Comparison of ENCODE assay signal across 33 mouse cellular contexts in genomic region chr5:112963495-112963894, GRCm38 (mm10).
"Had no signal": no experiment of that assay in that cellular context is flagged by ENCODE, and none has a peak within 500 bp of the region (broad histone marks: within the 10 kb centered on the region; RNA-seq: fewer than 3 reads in every experiment).

No protein-coding gene starts in this region.

- H3K36me3 ChIP-seq: heart, embryonic 13.5 days; heart, embryonic 15.5 days; hindbrain, embryonic 10.5 days; hindbrain, embryonic 12.5 days; hindbrain, embryonic 13.5 days; hindbrain, embryonic 15.5 days; intestine, embryonic 15.5 days; kidney, embryonic 15.5 days had no signal

- DNase-seq: heart, postnatal 10 days; heart, postnatal 14 days; heart, postnatal 36 days; heart, postnatal 4 days; kidney, adult 11 months; kidney, adult 18-20 months; kidney, adult 2 months; kidney, adult 8-10 months; kidney, adult 9 months; kidney, postnatal 10 days; kidney, postnatal 14 days; kidney, postnatal 25 days; kidney, postnatal 36 days; kidney, postnatal 4 days; layer of hippocampus, adult 9-11 months; layer of hippocampus, postnatal 36 days had no signal

- ATAC-seq: hindbrain, embryonic 16.5 days; hindbrain, postnatal 0 days; inflammation-experienced regulatory T-cells, adult 6 months; intestine, embryonic 15.5 days; intestine, embryonic 16.5 days; intestine, postnatal 0 days had no signal

- H3K27me3 ChIP-seq: heart, embryonic 13.5 days; heart, embryonic 15.5 days; hindbrain, embryonic 12.5 days; hindbrain, embryonic 15.5 days; intestine, embryonic 15.5 days; kidney, embryonic 15.5 days had no signal

- H3K9ac ChIP-seq: heart, embryonic 13.5 days; heart, embryonic 15.5 days; hindbrain, embryonic 12.5 days; hindbrain, embryonic 13.5 days; hindbrain, embryonic 14.5 days; hindbrain, embryonic 15.5 days; intestine, embryonic 15.5 days; kidney, embryonic 15.5 days had no signal

- H3K4me2 ChIP-seq: heart, embryonic 13.5 days; heart, embryonic 15.5 days; hindbrain, embryonic 12.5 days; hindbrain, embryonic 13.5 days; hindbrain, embryonic 14.5 days; hindbrain, embryonic 15.5 days; intestine, embryonic 15.5 days; kidney, embryonic 15.5 days had no signal

- H3K9me3 ChIP-seq: heart, embryonic 13.5 days; heart, embryonic 15.5 days; hindbrain, embryonic 10.5 days; hindbrain, embryonic 12.5 days; hindbrain, embryonic 13.5 days; hindbrain, embryonic 15.5 days; intestine, embryonic 15.5 days; kidney, embryonic 15.5 days had no signal

- H3K4me3 ChIP-seq: heart, embryonic 13.5 days; heart, embryonic 15.5 days; hindbrain, embryonic 10.5 days; hindbrain, embryonic 12.5 days; hindbrain, embryonic 13.5 days; hindbrain, embryonic 15.5 days; intestine, embryonic 15.5 days; kidney, embryonic 15.5 days; layer of hippocampus, adult 2 months; left cerebral cortex, adult 2 months had no signal

- H3K27ac ChIP-seq: heart, embryonic 13.5 days; heart, embryonic 15.5 days; hindbrain, embryonic 10.5 days; hindbrain, embryonic 12.5 days; hindbrain, embryonic 13.5 days; hindbrain, embryonic 14.5 days; hindbrain, embryonic 15.5 days; hindbrain, postnatal 0 days; intestine, embryonic 15.5 days; kidney, embryonic 15.5 days; kidney, postnatal 0 days; layer of hippocampus, adult 2 months; left cerebral cortex, adult 2 months had no signal
